Mouse (Mus musculus) erythroid progenitor cell, adult 5-6 weeks (primary cell): ENCODE results near the gene Rc3h2. TPM values are rescaled to one million over a fixed set of nuclear protein-coding genes. Genes with fewer than 3 reads are reported as not detected.

Experiments
- ATAC-seq: replicated peaks from 2 replicates; pipeline ENCODE4 v1.8.0; 2016; ENCODE audit warnings: moderate number of reproducible peaks, mild to moderate bottlenecking, moderate TSS enrichment, inconsistent platforms; ENCODE audit not compliant: poor library complexity, low FRiP score, severe bottlenecking
- total RNA-seq, 2 experiments: library from RNA; stranded (forward) in 1 of 2; stranded (reverse) in 1 of 2; fragments of 150-400 nt in 1 of 2; fragments of 186-747, 209-891 nt in 1 of 2; gene quantifications; 2 replicates each; pipeline versions ENCODE4 v1.2.3 to v1.2.4; 2015 to 2017; ENCODE audit warnings: low replicate concordance in 2 of 2

Rc3h2 gene
- total RNA-seq, 2 experiments from 2014 or later = 40.7 to 48.0 TPM

- no peak for ATAC-seq
Measured at GRCm38 (mm10) chr2:37355571-37355970, 67.1 kb downstream of the Rc3h2 start.

DNA sequence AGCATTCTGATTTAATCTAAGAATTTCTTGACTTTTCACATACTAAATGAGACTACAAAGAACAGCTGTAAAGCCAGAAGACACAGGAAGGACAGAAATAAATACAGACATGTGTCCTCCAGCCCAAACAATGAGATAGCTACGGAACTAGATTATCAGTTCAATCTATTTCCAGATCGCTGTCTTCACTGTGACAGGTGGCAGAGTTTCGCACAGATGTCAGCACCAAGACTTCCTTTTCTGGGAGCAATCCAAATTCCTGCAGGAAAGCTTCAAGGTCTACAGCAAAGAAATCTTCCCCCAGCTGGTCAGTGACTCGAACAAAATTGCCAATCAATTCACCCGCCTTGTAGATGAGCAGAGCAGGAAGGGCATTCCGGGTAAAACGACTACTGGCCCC lies 71.0 kb downstream of the Rc3h2 start:
- no peak for ATAC-seq

GRCm38 (mm10) chr2:37338497-37339187 lies 84.1 kb downstream of the Rc3h2 start:
- ATAC-seq = no peak

DNA sequence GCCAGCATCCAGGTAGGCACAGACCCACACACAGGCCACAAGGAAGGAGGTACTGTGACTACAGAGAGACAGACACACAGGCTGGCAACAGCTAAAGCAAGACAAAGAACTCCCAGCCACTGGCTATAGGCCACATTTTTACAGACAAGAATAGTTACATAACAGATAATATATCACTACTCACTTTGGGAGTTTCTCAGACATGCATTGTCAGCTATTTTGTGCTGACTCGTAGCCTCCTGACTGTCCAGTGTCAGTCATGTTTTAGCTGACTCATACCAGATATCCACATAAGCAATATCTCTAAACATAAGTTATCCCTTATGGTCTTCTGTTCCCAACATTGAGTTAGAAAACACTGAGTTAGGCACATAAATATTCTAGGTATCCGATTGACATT lies 89.4 kb downstream of the Rc3h2 start:
- ATAC-seq = no peak

DNA sequence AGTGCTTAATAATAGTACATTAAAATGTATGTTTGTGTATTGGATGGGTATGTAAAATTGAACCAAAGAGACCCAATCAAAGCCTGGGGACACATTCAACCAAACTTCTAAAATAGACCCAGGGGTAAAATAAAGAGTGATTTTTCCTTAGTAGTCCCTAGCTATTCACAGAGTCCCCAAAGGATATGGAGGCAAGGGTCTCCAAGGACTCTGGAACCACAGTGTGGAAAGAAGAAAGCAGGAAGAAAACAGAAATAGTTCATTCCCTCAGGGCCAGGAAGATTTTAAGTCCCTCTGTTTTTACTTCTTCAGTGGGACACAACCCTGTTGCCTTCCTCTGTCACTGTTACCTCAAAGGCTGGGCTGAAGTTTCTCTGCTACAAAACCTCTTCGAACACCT lies 96.5 kb downstream of the Rc3h2 start, which contains the start of gene Olfr368:
TSS of gene Olfr368 (plus strand) at position 301 of the 400 bp plus-strand sequence.
- ATAC-seq = no peak

Other genes starting within 250 kb of the Rc3h2 start
- gene Olfr365, start 234.7 kb downstream of the Rc3h2 start, total RNA-seq (2015; ENCODE audit: low replicate concordance) = not detected in 2 replicates
- not detected in 2 replicates for gene Olfr365, start 234.7 kb downstream of the Rc3h2 start, total RNA-seq (2017; ENCODE audit: low replicate concordance)
- not detected in 2 replicates for gene Olfr366, start 211.3 kb downstream of the Rc3h2 start, total RNA-seq (2015; ENCODE audit: low replicate concordance)
- gene Olfr366, start 211.3 kb downstream of the Rc3h2 start, total RNA-seq (2017; ENCODE audit: low replicate concordance) = not detected in 2 replicates
- not detected in 2 replicates for gene Olfr368, start 96.4 kb downstream of the Rc3h2 start, total RNA-seq (2015; ENCODE audit: low replicate concordance)
- not detected in 2 replicates for gene Olfr368, start 96.4 kb downstream of the Rc3h2 start, total RNA-seq (2017; ENCODE audit: low replicate concordance)
- 18.4 and 24.3 TPM in 2 replicates for gene Pdcl, start 63.6 kb downstream of the Rc3h2 start, total RNA-seq (2015; ENCODE audit: low replicate concordance)
- gene Pdcl, start 63.6 kb downstream of the Rc3h2 start, total RNA-seq (2017; ENCODE audit: low replicate concordance) = 11.5 and 26.7 TPM in 2 replicates
- 5.4 and 9.2 TPM in 2 replicates for gene Zbtb26, start 20.2 kb upstream of the Rc3h2 start, total RNA-seq (2015; ENCODE audit: low replicate concordance)
- gene Zbtb26, start 20.2 kb upstream of the Rc3h2 start, total RNA-seq (2017; ENCODE audit: low replicate concordance) = 6.4 and 8.0 TPM in 2 replicates
- 6.5 and 14.3 TPM in 2 replicates for gene Zbtb6, start 20.3 kb upstream of the Rc3h2 start, total RNA-seq (2015; ENCODE audit: low replicate concordance)
- gene Zbtb6, start 20.3 kb upstream of the Rc3h2 start, total RNA-seq (2017; ENCODE audit: low replicate concordance) = 13.2 and 22.3 TPM in 2 replicates
- gene Rabgap1, start 20.4 kb upstream of the Rc3h2 start, total RNA-seq (2015; ENCODE audit: low replicate concordance) = 5.4 and 5.9 TPM in 2 replicates
- 15.4 and 21.3 TPM in 2 replicates for gene Rabgap1, start 20.4 kb upstream of the Rc3h2 start, total RNA-seq (2017; ENCODE audit: low replicate concordance)
- 1.3 and 1.4 TPM in 2 replicates for gene Gpr21, start 93.4 kb upstream of the Rc3h2 start, total RNA-seq (2015; ENCODE audit: low replicate concordance)
- gene Gpr21, start 93.4 kb upstream of the Rc3h2 start, total RNA-seq (2017; ENCODE audit: low replicate concordance) = 0.26 and 0.83 TPM in 2 replicates